8 mouse cellular contexts compared by ENCODE assay signal in genomic region chr7:25217653-25218395, GRCm38 (mm10). TPM values are rescaled to one million over a fixed set of nuclear protein-coding genes. Genes with fewer than 3 reads are reported as not detected.
DNase-seq lines count a peak whose midpoint lies in the region; ATAC-seq and TF ChIP-seq lines count a peak whose summit lies in the region.

No protein-coding gene starts in this region.

- no peak for TF ChIP-seq CTCF in kidney, postnatal 0 days (IDR thresholded peaks at IDR 0.05; ENCODE audit: low read depth)

- H3K9ac ChIP-seq in kidney, postnatal 0 days (ENCODE audit: low read depth, low read length) = no peak overlapping the region

- no peak for ATAC-seq in kidney, postnatal 0 days (replicated peaks; ENCODE audit: low FRiP score, low read depth)
- no peak for ATAC-seq in frontal cortex, adult (ENCODE audit: low TSS enrichment)

- H3K4me1 ChIP-seq in embryonic facial prominence, embryonic 10.5 days = peaks cover 47% of the 10 kb centered on the region
- peaks cover 15% of the 10 kb centered on the region for H3K4me1 ChIP-seq in kidney, postnatal 0 days (replicated peaks; ENCODE audit: insufficient read depth, low read length)
- H3K4me1 ChIP-seq in megakaryocyte, embryonic 14.5 days = peaks cover 74% of the 10 kb centered on the region

- no peaks in the 10 kb centered on the region for H3K9me3 ChIP-seq in embryonic facial prominence, embryonic 10.5 days
- H3K9me3 ChIP-seq in kidney, postnatal 0 days (replicated peaks; ENCODE audit: low read length) = no peaks in the 10 kb centered on the region
- no peaks in the 10 kb centered on the region for H3K9me3 ChIP-seq in megakaryocyte, embryonic 14.5 days

- H3K4me2 ChIP-seq in kidney, postnatal 0 days (ENCODE audit: low read length) = peak overlapping the region; percentile 87; the same call in 1 of the 2 replicates

- 60% methylated on average over 12 of the region's 12 CpGs for WGBS in embryonic facial prominence, embryonic 10.5 days
- WGBS in kidney, postnatal 0 days = 60% methylated on average over 12 of the region's 12 CpGs

- peak; percentile 63 for DNase-seq in cerebellum, adult 9-11 months
- no peak for DNase-seq in cerebellum, postnatal 4 days (ENCODE audit: low spot score in 2 of 2)
- no peak for DNase-seq in embryonic facial prominence, embryonic 10.5 days (ENCODE audit: low spot score)
- no peak for DNase-seq in kidney, postnatal 0 days (ENCODE audit: low spot score)
- DNase-seq in urinary bladder, adult 18-20 months (ENCODE audit: low spot score in 2 of 2) = no peak
- no peak for DNase-seq in thymus, postnatal 4 days

- H3K27ac ChIP-seq in embryonic facial prominence, embryonic 10.5 days (replicated peaks) = no peak overlapping the region
- no peak overlapping the region for H3K27ac ChIP-seq in kidney, postnatal 0 days

- H3K36me3 ChIP-seq in embryonic facial prominence, embryonic 10.5 days (replicated peaks) = peaks cover 23% of the 10 kb centered on the region
- no peaks in the 10 kb centered on the region for H3K36me3 ChIP-seq in kidney, postnatal 0 days (ENCODE audit: insufficient read depth, low read length)
- peaks cover 41% of the 10 kb centered on the region for H3K36me3 ChIP-seq in megakaryocyte, embryonic 14.5 days (replicated peaks; ENCODE audit: low read length)

- H3K4me3 ChIP-seq in embryonic facial prominence, embryonic 10.5 days = peak overlapping the region; percentile 67
- H3K4me3 ChIP-seq in kidney, postnatal 0 days (replicated peaks; ENCODE audit: low read depth, low read length) = no peak overlapping the region
- peak overlapping the region; percentile 96 for H3K4me3 ChIP-seq in megakaryocyte, embryonic 14.5 days (replicated peaks)

- H3K27me3 ChIP-seq in embryonic facial prominence, embryonic 10.5 days (replicated peaks; ENCODE audit: low read depth, poor library complexity, severe bottlenecking) = no peaks in the 10 kb centered on the region
- no peaks in the 10 kb centered on the region for H3K27me3 ChIP-seq in kidney, postnatal 0 days (ENCODE audit: insufficient read depth, low read length)
- no peaks in the 10 kb centered on the region for H3K27me3 ChIP-seq in megakaryocyte, embryonic 14.5 days (replicated peaks)

RNA-seq across cellular contexts. Expression of gene Dedd2, which starts 2.6 kb away (rescaled TPM):
- polyA plus RNA-seq in embryonic facial prominence, embryonic 10.5 days (2016; fragmentation: Nextera tagmentation; extraction: Ambion mirVana) = 11.3 and 12.0 TPM in 2 replicates
- 13.9 and 15.6 TPM in 2 replicates for polyA plus RNA-seq in kidney, postnatal 0 days (2015; fragmentation: Nextera tagmentation; extraction: Ambion mirVana)
- 16.7 and 34.3 TPM in 2 replicates for polyA plus RNA-seq in megakaryocyte, embryonic 14.5 days (2012; ENCODE audit: insufficient read depth, low replicate concordance)

RNA-seq across cellular contexts. Expression of gene Zfp526, which starts 3.4 kb away (rescaled TPM):
- polyA plus RNA-seq in embryonic facial prominence, embryonic 10.5 days (2016; fragmentation: Nextera tagmentation; extraction: Ambion mirVana) = 2.7 and 3.3 TPM in 2 replicates
- polyA plus RNA-seq in kidney, postnatal 0 days (2015; fragmentation: Nextera tagmentation; extraction: Ambion mirVana) = 1.9 and 2.1 TPM in 2 replicates
- polyA plus RNA-seq in megakaryocyte, embryonic 14.5 days (2012; ENCODE audit: insufficient read depth, low replicate concordance) = 4.8 and 8.9 TPM in 2 replicates

RNA-seq across cellular contexts. Expression of gene Gsk3a, which starts 19.8 kb away (rescaled TPM):
- polyA plus RNA-seq in embryonic facial prominence, embryonic 10.5 days (2016; fragmentation: Nextera tagmentation; extraction: Ambion mirVana) = 10.6 and 10.7 TPM in 2 replicates
- 7.8 and 9.8 TPM in 2 replicates for polyA plus RNA-seq in kidney, postnatal 0 days (2015; fragmentation: Nextera tagmentation; extraction: Ambion mirVana)
- polyA plus RNA-seq in megakaryocyte, embryonic 14.5 days (2012; ENCODE audit: insufficient read depth, low replicate concordance) = 55.6 and 120 TPM in 2 replicates

RNA-seq across cellular contexts. Expression of gene Erf, which starts 32.7 kb away (rescaled TPM):
- 10.9 and 11.5 TPM in 2 replicates for polyA plus RNA-seq in embryonic facial prominence, embryonic 10.5 days (2016; fragmentation: Nextera tagmentation; extraction: Ambion mirVana)
- polyA plus RNA-seq in kidney, postnatal 0 days (2015; fragmentation: Nextera tagmentation; extraction: Ambion mirVana) = 12.7 and 18.6 TPM in 2 replicates
- 44.8 and 66.8 TPM in 2 replicates for polyA plus RNA-seq in megakaryocyte, embryonic 14.5 days (2012; ENCODE audit: insufficient read depth, low replicate concordance)

RNA-seq across cellular contexts. Expression of gene Pou2f2, which starts 38.3 kb away (rescaled TPM):
- 4.9 and 6.2 TPM in 2 replicates for polyA plus RNA-seq in embryonic facial prominence, embryonic 10.5 days (2016; fragmentation: Nextera tagmentation; extraction: Ambion mirVana)
- 0.45 and 0.59 TPM in 2 replicates for polyA plus RNA-seq in kidney, postnatal 0 days (2015; fragmentation: Nextera tagmentation; extraction: Ambion mirVana)
- 141 and 174 TPM in 2 replicates for polyA plus RNA-seq in megakaryocyte, embryonic 14.5 days (2012; ENCODE audit: insufficient read depth, low replicate concordance)
